Mouse (Mus musculus): ENCODE measurements around the gene Sema3a. TPM values are rescaled to one million over a fixed set of nuclear protein-coding genes. Genes with fewer than 3 reads are reported as not detected.

Gene Sema3a
- polyA plus RNA-seq, 1 experiment from 2014 or later, result 15.5 TPM

GRCm38 (mm10) chr5:13337665-13338064, 212.5 kb downstream of the Sema3a start:
- WGBS, result 19% methylated on average over 1 of the region's 1 CpGs
- H3K27me3 ChIP-seq (replicated peaks), result no peaks in the 10 kb centered on the region
- no peak overlapping the region for H3K4me2 ChIP-seq (replicated peaks)
- no peak for ATAC-seq
- H3K4me1 ChIP-seq (replicated peaks), result no peaks in the 10 kb centered on the region
- H3K9ac ChIP-seq, result no peak overlapping the region
- no peaks in the 10 kb centered on the region for H3K9me3 ChIP-seq
- H3K4me3 ChIP-seq (replicated peaks), result no peak overlapping the region
- H3K36me3 ChIP-seq, result no peaks in the 10 kb centered on the region
- H3K27ac ChIP-seq, result no peak overlapping the region

- no peak overlapping the region for H3K9ac ChIP-seq
- no peaks in the 10 kb centered on the region for H3K27me3 ChIP-seq (replicated peaks)
- no peaks in the 10 kb centered on the region for H3K36me3 ChIP-seq
- 52% methylated on average over 4 of the region's 4 CpGs for WGBS
- no peaks in the 10 kb centered on the region for H3K4me1 ChIP-seq (replicated peaks)
- no peak overlapping the region for H3K4me3 ChIP-seq (replicated peaks)
- ATAC-seq, result no peak
- no peak overlapping the region for H3K4me2 ChIP-seq (replicated peaks)
- no peak overlapping the region for H3K27ac ChIP-seq
- H3K9me3 ChIP-seq, result no peaks in the 10 kb centered on the region
Measured at GRCm38 (mm10) chr5:13347068-13347467, 221.9 kb downstream of the Sema3a start.

GRCm38 (mm10) chr5:13351611-13352010, 226.4 kb downstream of the Sema3a start:
- 33% methylated on average over 4 of the region's 4 CpGs for WGBS
- Histone ChIP-seq H3K27me3 (replicated peaks) (no peaks in the 10 kb centered on the region), H3K4me1 (replicated peaks) (no peaks in the 10 kb centered on the region), H3K36me3 (no peaks in the 10 kb centered on the region), H3K9me3 (no peaks in the 10 kb centered on the region), H3K27ac (no peak overlapping the region), H3K9ac (no peak overlapping the region), H3K4me2 (replicated peaks) (no peak overlapping the region), H3K4me3 (replicated peaks) (no peak overlapping the region)
- no peak for ATAC-seq

GRCm38 (mm10) chr5:13352995-13353394, 227.8 kb downstream of the Sema3a start:
- no peak overlapping the region for H3K9ac ChIP-seq
- no peak for ATAC-seq
- H3K4me1 ChIP-seq (replicated peaks), result no peaks in the 10 kb centered on the region
- no peak overlapping the region for H3K4me2 ChIP-seq (replicated peaks)
- H3K36me3 ChIP-seq, result no peaks in the 10 kb centered on the region
- H3K4me3 ChIP-seq (replicated peaks), result no peak overlapping the region
- H3K27me3 ChIP-seq (replicated peaks), result no peaks in the 10 kb centered on the region
- 54% methylated on average over 1 of the region's 1 CpGs for WGBS
- H3K9me3 ChIP-seq, result no peaks in the 10 kb centered on the region
- H3K27ac ChIP-seq, result no peak overlapping the region

GRCm38 (mm10) chr5:13353539-13353938, 228.3 kb downstream of the Sema3a start:
- Histone ChIP-seq H3K4me2 (replicated peaks) (no peak overlapping the region), H3K9me3 (no peaks in the 10 kb centered on the region), H3K4me1 (replicated peaks) (no peaks in the 10 kb centered on the region), H3K36me3 (no peaks in the 10 kb centered on the region), H3K27ac (no peak overlapping the region), H3K9ac (no peak overlapping the region), H3K4me3 (replicated peaks) (no peak overlapping the region), H3K27me3 (replicated peaks) (no peaks in the 10 kb centered on the region)
- ATAC-seq, result no peak
- WGBS, result 94% methylated on average over 1 of the region's 1 CpGs

GRCm38 (mm10) chr5:13354913-13355312, 229.7 kb downstream of the Sema3a start:
- 82% methylated on average over 1 of the region's 1 CpGs for WGBS
- no peak for ATAC-seq
- Histone ChIP-seq H3K4me1 (replicated peaks) (no peaks in the 10 kb centered on the region), H3K9ac (no peak overlapping the region), H3K4me2 (replicated peaks) (no peak overlapping the region), H3K36me3 (no peaks in the 10 kb centered on the region), H3K9me3 (no peaks in the 10 kb centered on the region), H3K27ac (no peak overlapping the region), H3K27me3 (replicated peaks) (no peaks in the 10 kb centered on the region), H3K4me3 (replicated peaks) (no peak overlapping the region)

- no peak overlapping the region for H3K9ac ChIP-seq
- 45% methylated on average over 4 of the region's 4 CpGs for WGBS
- no peaks in the 10 kb centered on the region for H3K4me1 ChIP-seq (replicated peaks)
- no peak overlapping the region for H3K4me3 ChIP-seq (replicated peaks)
- no peak overlapping the region for H3K27ac ChIP-seq
- H3K36me3 ChIP-seq, result no peaks in the 10 kb centered on the region
- no peaks in the 10 kb centered on the region for H3K9me3 ChIP-seq
- no peak for ATAC-seq
- no peaks in the 10 kb centered on the region for H3K27me3 ChIP-seq (replicated peaks)
- H3K4me2 ChIP-seq (replicated peaks), result no peak overlapping the region
Measured at GRCm38 (mm10) chr5:13358770-13359169, 233.6 kb downstream of the Sema3a start.

- H3K4me2 ChIP-seq (replicated peaks), result no peak overlapping the region
- H3K4me3 ChIP-seq (replicated peaks), result no peak overlapping the region
- no peaks in the 10 kb centered on the region for H3K36me3 ChIP-seq
- ATAC-seq, result no peak
- H3K4me1 ChIP-seq (replicated peaks), result no peaks in the 10 kb centered on the region
- H3K27ac ChIP-seq, result no peak overlapping the region
- H3K27me3 ChIP-seq (replicated peaks), result no peaks in the 10 kb centered on the region
- WGBS, result 64% methylated on average over 3 of the region's 3 CpGs
- no peaks in the 10 kb centered on the region for H3K9me3 ChIP-seq
- H3K9ac ChIP-seq, result no peak overlapping the region
Measured at GRCm38 (mm10) chr5:13360711-13361110, 235.5 kb downstream of the Sema3a start.

- Histone ChIP-seq H3K27ac (no peak overlapping the region), H3K4me1 (replicated peaks) (no peaks in the 10 kb centered on the region), H3K4me3 (replicated peaks) (no peak overlapping the region), H3K9ac (no peak overlapping the region), H3K9me3 (no peaks in the 10 kb centered on the region), H3K36me3 (no peaks in the 10 kb centered on the region), H3K4me2 (replicated peaks) (no peak overlapping the region), H3K27me3 (replicated peaks) (no peaks in the 10 kb centered on the region)
- no peak for ATAC-seq
- 78% methylated on average over 2 of the region's 2 CpGs for WGBS
Measured at GRCm38 (mm10) chr5:13365108-13365507, 239.9 kb downstream of the Sema3a start.

GRCm38 (mm10) chr5:13379223-13379622, 254.0 kb downstream of the Sema3a start:
- Histone ChIP-seq H3K9ac (no peak overlapping the region), H3K9me3 (no peaks in the 10 kb centered on the region), H3K27ac (no peak overlapping the region), H3K4me2 (replicated peaks) (no peak overlapping the region), H3K27me3 (replicated peaks) (no peaks in the 10 kb centered on the region), H3K36me3 (no peaks in the 10 kb centered on the region), H3K4me1 (replicated peaks) (no peaks in the 10 kb centered on the region), H3K4me3 (replicated peaks) (no peak overlapping the region)
- 69% methylated on average over 4 of the region's 4 CpGs for WGBS
- ATAC-seq, result no peak

- no peak overlapping the region for H3K4me2 ChIP-seq (replicated peaks)
- no peaks in the 10 kb centered on the region for H3K36me3 ChIP-seq
- no peaks in the 10 kb centered on the region for H3K9me3 ChIP-seq
- H3K27me3 ChIP-seq (replicated peaks), result no peaks in the 10 kb centered on the region
- H3K4me3 ChIP-seq (replicated peaks), result no peak overlapping the region
- no peak overlapping the region for H3K27ac ChIP-seq
- no peak overlapping the region for H3K9ac ChIP-seq
- no peak for ATAC-seq
- H3K4me1 ChIP-seq (replicated peaks), result no peaks in the 10 kb centered on the region
- WGBS, result 86% methylated on average over 4 of the region's 4 CpGs
Measured at GRCm38 (mm10) chr5:13384047-13384446, 258.8 kb downstream of the Sema3a start.

GRCm38 (mm10) chr5:13384714-13385113, 259.5 kb downstream of the Sema3a start:
- WGBS, result 81% methylated on average over 4 of the region's 4 CpGs

GRCm38 (mm10) chr5:13386603-13387002, 261.4 kb downstream of the Sema3a start:
- Histone ChIP-seq H3K36me3 (no peaks in the 10 kb centered on the region), H3K27me3 (replicated peaks) (no peaks in the 10 kb centered on the region), H3K9ac (no peak overlapping the region), H3K9me3 (no peaks in the 10 kb centered on the region), H3K4me2 (replicated peaks) (no peak overlapping the region), H3K4me3 (replicated peaks) (no peak overlapping the region), H3K27ac (no peak overlapping the region), H3K4me1 (replicated peaks) (no peaks in the 10 kb centered on the region)
- ATAC-seq, result no peak
- WGBS, result 63% methylated on average over 3 of the region's 3 CpGs

More at GRCm38 (mm10) chr5:13384714-13385113, 259.5 kb downstream of the Sema3a start:
- Histone ChIP-seq H3K27me3 (replicated peaks) (no peaks in the 10 kb centered on the region), H3K36me3 (no peaks in the 10 kb centered on the region), H3K4me2 (replicated peaks) (no peak overlapping the region), H3K27ac (no peak overlapping the region), H3K4me1 (replicated peaks) (no peaks in the 10 kb centered on the region), H3K9ac (no peak overlapping the region), H3K9me3 (no peaks in the 10 kb centered on the region), H3K4me3 (replicated peaks) (no peak overlapping the region)
- ATAC-seq, result no peak
